Mouse (Mus musculus) Muller cell, postnatal 12 days (primary cell): ENCODE measurements around the gene Frem1.

Experiments used
- DNase-seq: peaks from one replicate; pipeline ENCODE4 v3.0.0-alpha.2; 2015; ENCODE audit errors: inconsistent ontology term

Gene Frem1

GRCm38 (mm10) chr4:82872121-82872520, 180.0 kb downstream of the Frem1 start:
- no peak for DNase-seq

DNA sequence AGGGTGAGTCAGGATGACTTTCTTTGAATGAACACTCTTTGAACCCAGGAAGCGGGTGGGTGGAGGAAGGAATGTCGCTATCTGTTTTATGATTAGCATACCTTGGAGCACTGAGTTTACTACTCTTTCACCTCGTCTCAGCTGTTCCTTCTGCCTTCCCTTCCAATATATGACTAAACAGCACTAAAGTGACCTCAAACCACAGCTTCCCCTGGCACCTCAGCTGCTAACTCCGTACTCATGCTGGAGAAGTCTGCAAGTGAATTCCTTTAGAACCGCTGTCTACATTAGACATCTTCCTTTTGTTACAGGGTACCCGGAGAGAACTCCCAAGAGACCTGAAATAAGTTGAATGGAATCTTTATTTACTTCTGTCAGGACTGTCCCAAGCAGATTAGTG, 181.2 kb downstream of the Frem1 start:
- no peak for DNase-seq

DNA sequence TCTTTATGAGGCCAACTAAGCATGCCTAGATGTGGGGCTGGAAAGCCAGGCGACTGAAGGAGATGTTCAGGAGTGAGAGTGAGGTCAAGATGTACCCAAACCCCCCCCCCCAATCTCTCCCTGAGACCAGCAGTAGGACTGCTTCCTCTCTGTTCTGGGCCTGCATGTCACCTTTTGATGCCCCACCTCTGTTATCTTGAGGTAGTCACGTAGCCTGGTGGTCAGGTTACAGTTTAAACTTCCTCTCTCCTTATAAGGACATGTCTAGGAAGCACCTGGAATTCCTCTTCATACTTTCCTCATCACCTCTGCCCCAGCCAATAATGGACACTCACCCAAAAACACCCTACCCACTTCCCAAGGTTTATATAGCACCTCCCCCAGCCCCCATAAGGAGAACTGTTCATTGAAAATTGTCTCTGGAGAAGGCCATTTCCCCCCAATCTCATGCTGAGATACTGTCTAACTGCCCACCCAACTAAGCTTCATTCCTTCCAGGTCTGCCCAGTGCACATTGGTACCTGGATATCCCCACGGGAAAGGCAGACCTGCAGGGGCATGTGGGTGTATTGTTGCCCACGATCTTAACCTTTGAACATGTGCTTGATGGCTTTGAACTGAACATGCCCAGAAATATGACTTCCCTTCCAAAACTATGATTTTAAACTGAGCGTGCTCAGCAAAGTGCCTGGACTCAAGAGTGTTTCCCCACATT, 184.3 kb downstream of the Frem1 start:
- DNase-seq = no peak

GRCm38 (mm10) chr4:82867111-82867510, 185.0 kb downstream of the Frem1 start:
- DNase-seq = no peak

- no peak for DNase-seq
Observed at GRCm38 (mm10) chr4:82864974-82865699, 187.0 kb downstream of the Frem1 start.

- no peak for DNase-seq
Observed at GRCm38 (mm10) chr4:82863316-82863715, 188.8 kb downstream of the Frem1 start.

DNA sequence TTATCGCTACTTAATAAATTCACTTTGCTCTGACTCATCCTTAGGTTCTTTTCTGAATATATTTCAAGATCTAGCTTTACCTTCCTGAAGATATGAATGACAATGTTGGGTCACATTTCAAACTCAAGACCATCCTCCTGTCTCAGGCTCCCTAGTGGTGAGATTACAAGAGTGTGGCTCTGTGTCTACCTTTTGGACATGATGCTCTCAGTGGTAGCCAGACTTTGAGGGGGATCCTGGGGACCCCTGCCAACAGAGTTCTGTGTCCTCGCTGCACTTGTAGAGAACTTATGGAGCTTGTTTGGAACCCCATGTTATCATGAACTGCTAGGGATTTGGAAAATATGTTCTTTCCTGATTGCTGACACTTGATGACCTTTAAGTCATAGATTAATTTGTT, 190.7 kb downstream of the Frem1 start:
- DNase-seq = no peak

- DNase-seq = no peak
Observed at GRCm38 (mm10) chr4:82860566-82860965, 191.6 kb downstream of the Frem1 start.

DNA sequence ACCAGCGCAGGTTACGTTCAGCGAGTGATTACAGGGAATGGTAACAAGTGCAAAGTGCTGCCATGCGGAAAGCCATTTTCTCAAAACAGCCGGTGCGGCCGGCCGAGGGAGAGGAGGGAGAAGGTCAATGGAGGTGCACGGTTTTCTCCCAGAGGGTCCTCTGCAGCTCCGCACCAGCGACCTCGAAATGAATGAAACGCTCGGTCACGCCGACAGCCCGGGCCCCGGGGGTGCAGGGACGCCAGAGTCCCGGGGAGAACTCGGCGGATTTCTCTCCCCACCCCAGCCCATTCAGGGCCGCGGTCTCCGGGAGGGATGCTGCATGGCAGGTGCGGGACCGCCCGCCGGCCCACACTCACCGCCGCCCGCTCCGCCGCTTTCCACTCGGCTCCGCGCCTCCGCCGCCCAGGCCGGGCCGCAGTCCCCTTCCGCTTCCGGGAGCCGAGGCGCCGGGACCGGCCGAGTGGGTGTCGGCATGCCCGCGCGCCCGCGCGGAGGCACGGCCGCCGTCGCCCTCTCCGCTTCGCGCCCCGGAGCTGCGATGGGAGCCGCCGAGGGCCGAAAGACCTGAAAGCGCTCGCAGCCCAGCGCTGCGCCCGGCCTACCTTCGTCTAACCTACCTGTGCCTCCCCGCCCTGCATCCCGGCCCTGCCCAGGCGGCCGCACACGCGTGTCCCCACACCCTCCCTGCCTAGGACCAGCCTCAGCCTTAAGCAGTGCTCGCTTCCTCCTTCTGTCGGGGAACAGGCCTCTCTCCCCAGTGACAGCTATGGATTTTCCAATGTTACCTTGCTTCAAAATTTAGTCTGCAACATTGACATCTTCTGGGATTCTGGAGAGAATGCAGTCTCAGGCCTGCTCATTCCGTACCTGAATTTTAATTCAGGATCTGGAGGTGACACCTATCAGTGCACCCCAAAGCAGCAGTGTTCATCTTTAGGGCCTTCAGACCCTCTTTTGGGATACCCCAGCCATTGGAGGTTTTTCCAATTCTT, 192.7 kb downstream of the Frem1 start, which contains the start of gene Zdhhc21:
Gene Zdhhc21, minus strand, starts transcription at position 828 of the 995 bp plus-strand sequence.
- peak; percentile 83 for DNase-seq

- no peak for DNase-seq
Observed at GRCm38 (mm10) chr4:82858431-82859010, 193.6 kb downstream of the Frem1 start.

- DNase-seq = no peak
Observed at GRCm38 (mm10) chr4:82856986-82857385, 195.2 kb downstream of the Frem1 start.

DNA sequence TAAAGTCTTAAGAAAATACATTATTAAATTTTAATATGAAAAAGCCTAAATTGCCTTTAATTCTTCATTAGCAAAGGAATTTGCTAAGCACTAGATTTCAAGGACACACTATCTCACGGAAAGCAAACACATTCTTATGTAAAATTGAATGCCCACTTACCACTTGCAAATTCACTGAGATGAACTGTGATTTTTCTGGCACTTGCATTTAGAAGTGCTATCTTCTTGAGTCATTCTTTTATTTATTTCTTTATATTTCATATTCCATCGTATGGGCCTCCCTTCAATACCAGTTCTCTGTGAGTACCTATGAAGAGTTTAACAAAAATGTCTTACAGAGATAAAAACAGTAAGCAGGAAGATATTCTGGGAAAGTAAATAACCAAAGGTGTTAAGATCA, 198.3 kb downstream of the Frem1 start:
- no peak for DNase-seq

GRCm38 (mm10) chr4:82848552-82849234, 203.4 kb downstream of the Frem1 start:
- DNase-seq = no peak
